Mouse (Mus musculus) small intestine, adult 2 months (tissue): ENCODE results near the gene Larp4b.

Experiments used
- CTCF ChIP-seq: fragments of 200-500 bp; IDR thresholded peaks from 2 replicates; pipeline ENCODE4 v1.5.1; 2012; ENCODE audit warnings: low read depth, mild to moderate bottlenecking, control low read depth, inconsistent platforms, low read length, moderate library complexity, mixed read lengths; ENCODE audit not compliant: insufficient replicate concordance, insufficient read length; ENCODE audit errors: extremely low read depth
- POLR2A ChIP-seq: fragments of 200-500 bp; IDR thresholded peaks from 2 replicates; pipeline ENCODE4 v1.6.1; 2012; ENCODE audit warnings: low read depth, mild to moderate bottlenecking, control low read depth, inconsistent platforms, low read length, moderate library complexity

DNA sequence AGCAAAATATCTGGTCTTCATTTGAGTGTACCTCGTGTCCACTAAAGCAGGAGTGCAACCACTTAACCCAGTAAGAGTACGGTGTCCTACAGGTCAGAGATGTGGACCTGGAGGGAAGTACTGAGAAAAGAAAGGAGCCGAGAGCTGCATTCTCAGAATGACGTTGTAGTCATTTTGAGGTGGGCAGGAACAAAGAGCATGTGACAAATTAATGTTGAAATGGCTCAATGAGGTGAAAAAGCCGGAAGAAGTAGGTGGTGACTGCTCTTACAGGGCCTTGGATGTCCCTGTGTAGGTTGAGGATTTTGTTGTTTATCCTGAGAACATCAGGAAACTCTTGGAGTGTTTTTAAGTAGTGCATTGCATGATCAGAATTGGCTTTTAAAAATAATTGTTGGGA lies 5.6 kb downstream of the Larp4b start:
- TF ChIP-seq POLR2A (no peak), CTCF (no peak)
